Mouse (Mus musculus): ENCODE results near the gene Sptbn4. TPM values are rescaled to one million over a fixed set of nuclear protein-coding genes. Genes with fewer than 3 reads are reported as not detected.
A peak's percentile ranks its signal among the peaks of the same experiment; 100 is the strongest.
"Not testable (repeated sequence)": the region's sequence is repeated elsewhere in the genome, so short reads cannot be mapped to it uniquely, and the experiment has no call there.

Gene Sptbn4
- 0.43 and 0.71 TPM in 2 replicates for polyA plus RNA-seq (2015; fragmentation: Nextera tagmentation; extraction: Ambion mirVana)

DNA sequence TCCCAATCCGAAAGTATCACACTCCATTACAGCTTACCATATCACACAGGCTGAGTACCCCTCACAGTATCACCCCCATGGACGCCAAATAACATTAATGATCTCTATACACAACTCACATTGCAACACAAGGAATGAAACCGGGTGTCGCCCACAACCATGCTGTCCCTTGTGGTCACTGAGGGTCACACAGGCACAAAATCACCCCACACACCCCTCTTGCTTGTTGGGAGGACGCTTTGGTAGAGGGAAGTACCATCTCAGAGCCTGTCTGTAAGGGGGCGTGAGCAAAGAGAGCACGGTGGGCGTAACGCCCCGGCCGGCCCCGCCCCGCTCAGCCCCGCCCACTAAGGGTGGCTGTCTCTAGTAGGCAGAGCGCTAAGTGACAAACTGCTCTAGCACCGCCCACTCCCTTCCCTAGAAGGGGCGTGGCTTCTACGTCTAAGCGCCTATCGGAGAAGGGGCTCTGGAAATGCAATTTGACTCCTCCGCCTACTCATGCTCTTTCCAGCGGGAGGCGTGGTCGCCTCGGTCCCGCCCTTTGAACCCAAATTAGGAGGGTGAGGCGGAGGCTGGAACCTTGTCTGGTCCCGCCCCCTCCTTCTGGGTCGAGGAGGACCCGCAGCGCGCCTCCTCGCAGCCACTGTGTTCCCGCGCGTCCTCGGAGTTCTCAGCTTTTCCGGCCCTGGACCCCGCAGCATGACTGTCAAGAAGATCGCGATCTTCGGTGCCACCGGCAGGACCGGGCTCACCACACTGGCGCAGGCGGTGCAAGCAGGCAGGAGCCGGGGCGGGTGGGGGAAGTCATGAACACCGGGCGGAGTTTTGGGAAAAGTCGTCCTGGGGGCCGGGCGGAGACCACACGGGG, at the start of gene Sptbn4, which contains the start of gene Blvrb:
TSS of gene Sptbn4 (minus strand) at position 268 of the 868 bp plus-strand sequence.
TSS of gene Blvrb (plus strand) at position 560 of the 868 bp plus-strand sequence.
- Histone ChIP-seq H3K36me3 (ENCODE audit: poor library complexity, severe bottlenecking) (no peaks in the 10 kb centered on the region), H3K9ac (peak within 1 kb of the TSS; percentile 80), H3K9me3 (replicated peaks) (no peaks in the 10 kb centered on the region), H3K4me2 (peak within 1 kb of the TSS; percentile 95), H3K4me3 (peak within 1 kb of the TSS; percentile 59), H3K27ac (no peak within 1 kb of the TSS), H3K27me3 (peaks cover 31% of the 10 kb centered on the region), H3K4me1 (peaks cover 22% of the 10 kb centered on the region)
- 2% methylated on average over 54 of the region's 54 CpGs for WGBS
- peak; percentile 95 for ATAC-seq

DNA sequence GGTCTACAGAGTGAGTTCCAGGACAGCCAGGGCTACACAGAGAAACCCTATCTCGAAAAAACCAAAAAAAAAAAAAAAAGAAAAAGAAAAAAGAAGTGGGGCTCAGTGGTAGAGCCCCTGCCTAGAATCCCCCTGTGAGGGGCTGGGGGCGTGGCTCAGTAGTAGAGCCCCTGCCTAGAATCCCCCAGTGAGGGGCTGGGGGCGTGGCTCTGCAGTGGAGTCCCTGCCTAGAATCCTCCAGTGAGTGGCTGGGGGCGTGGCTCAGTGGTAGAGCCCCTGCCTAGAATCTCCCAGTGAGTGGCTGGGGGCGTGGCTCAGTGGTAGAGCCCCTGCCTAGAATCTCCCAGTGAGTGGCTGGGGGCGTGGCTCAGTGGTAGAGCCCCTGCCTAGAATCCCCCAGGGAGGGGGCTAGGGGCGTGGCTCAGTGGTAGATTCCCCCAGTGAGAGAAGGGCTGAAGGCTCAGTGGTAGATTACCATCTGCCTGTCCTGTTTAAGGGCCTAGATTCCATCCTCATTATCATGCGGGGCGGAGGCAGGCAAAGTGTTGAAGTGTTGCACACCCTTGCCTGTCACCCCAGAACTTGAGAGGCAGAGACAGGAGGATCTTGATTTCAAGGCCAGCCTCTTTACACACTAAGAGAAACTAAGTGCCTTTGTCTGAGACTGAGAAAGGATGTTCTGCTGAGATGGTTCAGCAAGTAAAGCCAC, 47.3 kb upstream of the Sptbn4 start:
- not testable (repeated sequence) for H3K4me3 ChIP-seq; ATAC-seq; H3K9ac ChIP-seq; H3K4me2 ChIP-seq; H3K9me3 ChIP-seq (replicated peaks); H3K27me3 ChIP-seq; H3K4me1 ChIP-seq; H3K36me3 ChIP-seq (ENCODE audit: poor library complexity, severe bottlenecking); H3K27ac ChIP-seq
- WGBS: 93% methylated on average over 9 of the region's 9 CpGs

DNA sequence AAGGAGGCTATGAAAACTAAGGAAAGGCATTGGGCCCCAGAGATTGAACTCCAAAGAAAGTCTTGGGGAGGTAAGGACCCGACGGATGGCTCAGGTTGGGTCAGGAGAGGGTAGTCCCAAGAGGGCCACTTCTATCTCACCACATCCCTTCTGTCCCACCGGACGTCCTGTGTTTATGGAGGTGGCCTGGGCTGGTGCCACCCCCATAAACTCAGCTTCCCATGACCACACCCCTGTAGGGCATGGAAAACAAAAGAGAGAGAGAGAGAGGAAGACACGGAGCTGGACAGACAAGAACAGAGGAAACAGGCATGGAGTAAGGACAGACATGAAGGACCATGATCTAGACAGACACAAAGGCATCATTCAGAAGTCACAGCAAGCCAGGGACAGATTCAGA, 46.0 kb upstream of the Sptbn4 start:
- H3K4me1 ChIP-seq: peaks cover 4% of the 10 kb centered on the region; the same call in 1 of the 2 replicates
- no peaks in the 10 kb centered on the region for H3K9me3 ChIP-seq (replicated peaks)
- no peak overlapping the region for H3K4me2 ChIP-seq
- WGBS: 84% methylated on average over 5 of the region's 5 CpGs
- H3K36me3 ChIP-seq (ENCODE audit: poor library complexity, severe bottlenecking): no peaks in the 10 kb centered on the region
- peaks cover 9% of the 10 kb centered on the region; the same call in 1 of the 2 replicates for H3K27me3 ChIP-seq
- no peak overlapping the region for H3K27ac ChIP-seq
- no peak for ATAC-seq
- H3K4me3 ChIP-seq: no peak overlapping the region
- H3K9ac ChIP-seq: no peak overlapping the region

DNA sequence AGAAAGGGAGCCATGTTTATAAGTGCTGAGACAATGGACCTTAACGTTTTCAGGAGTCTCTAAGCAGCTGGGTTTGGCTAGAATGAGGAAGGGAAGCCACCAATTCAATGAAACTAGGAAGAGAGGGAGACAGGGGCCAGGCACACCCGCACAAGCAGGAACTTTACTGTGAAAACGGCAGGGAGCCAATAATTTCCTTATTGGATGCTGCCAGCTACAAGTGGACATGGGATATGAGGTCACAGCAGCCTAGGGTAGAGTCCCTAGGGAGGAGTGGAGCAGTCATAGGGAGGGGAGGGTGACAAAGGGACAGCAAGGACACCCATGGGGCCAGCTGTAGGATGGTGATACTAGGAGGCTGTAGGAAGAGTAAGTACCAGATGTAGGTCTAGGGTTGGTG, 45.5 kb upstream of the Sptbn4 start:
- Histone ChIP-seq H3K4me2 (no peak overlapping the region), H3K4me3 (no peak overlapping the region), H3K9me3 (replicated peaks) (no peaks in the 10 kb centered on the region), H3K9ac (no peak overlapping the region), H3K36me3 (ENCODE audit: poor library complexity, severe bottlenecking) (no peaks in the 10 kb centered on the region), H3K4me1 (peaks cover 8% of the 10 kb centered on the region; the same call in 1 of the 2 replicates), H3K27me3 (peaks cover 9% of the 10 kb centered on the region; the same call in 1 of the 2 replicates), H3K27ac (no peak overlapping the region)
- no peak for ATAC-seq
- 86% methylated on average over 3 of the region's 3 CpGs for WGBS

DNA sequence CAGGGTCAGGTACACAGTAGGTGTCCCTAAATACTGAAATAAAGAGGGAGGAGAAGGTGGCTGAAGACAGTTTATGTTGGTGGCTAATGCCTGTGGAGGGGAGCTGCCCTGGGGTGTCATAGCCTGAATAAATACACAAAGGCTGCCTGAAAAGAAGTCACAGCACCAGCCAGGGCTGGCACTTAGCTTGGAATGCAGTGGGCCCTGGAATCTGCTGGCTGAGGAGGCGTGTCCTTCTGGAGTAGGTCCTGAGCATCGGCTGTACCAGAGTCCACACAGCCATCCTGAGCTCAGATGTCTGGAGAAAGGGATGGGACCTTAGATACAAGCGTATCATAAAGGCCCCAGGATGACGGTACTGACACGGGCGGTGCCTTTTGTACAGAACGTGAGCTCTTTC, 44.4 kb upstream of the Sptbn4 start:
- ATAC-seq: no peak
- Histone ChIP-seq H3K9me3 (replicated peaks) (no peaks in the 10 kb centered on the region), H3K27me3 (peaks cover 9% of the 10 kb centered on the region; the same call in 1 of the 2 replicates), H3K4me1 (peaks cover 14% of the 10 kb centered on the region; the same call in 1 of the 2 replicates), H3K27ac (no peak overlapping the region), H3K36me3 (ENCODE audit: poor library complexity, severe bottlenecking) (no peaks in the 10 kb centered on the region), H3K4me2 (no peak overlapping the region), H3K9ac (no peak overlapping the region), H3K4me3 (no peak overlapping the region)
- 85% methylated on average over 7 of the region's 7 CpGs for WGBS

DNA sequence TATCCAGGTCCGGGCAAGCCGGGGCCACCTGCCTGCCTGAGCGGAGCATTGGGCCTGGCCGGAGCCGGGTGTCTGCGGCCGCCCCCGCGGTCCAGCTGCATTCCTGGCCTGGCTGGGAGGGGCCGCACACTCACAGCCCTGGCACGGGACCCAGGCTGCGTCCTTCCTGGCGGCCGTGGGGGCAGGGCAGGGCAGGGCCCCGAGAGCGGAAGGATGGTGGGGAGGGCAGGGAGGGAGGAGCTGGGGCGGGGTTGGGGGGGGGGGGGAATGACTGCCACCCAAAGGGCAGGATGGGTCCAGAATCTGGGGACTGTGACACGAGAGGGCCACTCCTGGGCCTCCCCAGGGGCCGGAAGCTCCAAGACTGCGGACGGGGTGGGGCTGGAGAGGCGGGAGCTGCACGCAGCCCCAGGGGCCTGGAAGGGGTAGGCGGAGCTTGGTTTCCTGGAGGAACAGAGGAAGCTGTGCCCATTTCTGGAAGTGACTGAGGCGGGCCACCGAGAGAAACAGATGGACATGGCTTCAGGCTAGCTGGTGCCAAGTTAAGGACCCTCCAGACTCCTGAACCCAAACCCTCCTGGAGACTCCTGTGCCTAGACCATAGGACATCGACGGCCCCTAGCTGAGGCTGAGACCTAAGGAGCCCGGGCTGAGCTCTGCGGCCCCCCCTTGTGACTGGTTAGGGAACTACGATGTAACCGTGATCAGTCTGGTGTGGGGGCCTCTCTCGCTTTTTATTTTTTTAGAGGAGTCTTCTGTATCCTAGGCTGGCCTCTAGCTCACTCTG, 43.2 kb upstream of the Sptbn4 start:
- 1% methylated on average over 29 of the region's 33 CpGs for WGBS
- peak; percentile 19; the same call in 1 of the 2 replicates for ATAC-seq

DNA sequence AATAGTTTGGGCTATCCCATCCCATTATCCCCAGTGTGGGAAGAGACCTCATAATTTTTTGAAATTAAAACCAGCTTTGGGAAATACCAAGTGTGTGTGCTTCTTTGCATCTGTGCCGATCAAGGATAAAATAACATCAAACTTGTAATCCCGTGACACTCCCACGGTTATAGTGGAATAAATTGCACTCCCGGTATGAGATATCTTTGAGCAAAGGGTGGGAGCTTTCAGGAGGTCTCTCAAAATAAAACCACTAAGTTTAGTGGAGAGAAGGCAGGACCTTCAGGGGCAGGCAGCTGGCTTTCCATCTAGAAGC, 42.7 kb upstream of the Sptbn4 start:
- H3K4me3 ChIP-seq: peak overlapping the region; percentile 39
- H3K9me3 ChIP-seq (replicated peaks): no peaks in the 10 kb centered on the region
- no peak for ATAC-seq
- peak overlapping the region; percentile 63 for H3K9ac ChIP-seq
- H3K36me3 ChIP-seq (ENCODE audit: poor library complexity, severe bottlenecking): no peaks in the 10 kb centered on the region
- peaks cover 9% of the 10 kb centered on the region; the same call in 1 of the 2 replicates for H3K27me3 ChIP-seq
- 51% methylated on average over 4 of the region's 4 CpGs for WGBS
- H3K27ac ChIP-seq: peak overlapping the region; percentile 45; the same call in 1 of the 2 replicates
- peaks cover 17% of the 10 kb centered on the region; the same call in 1 of the 2 replicates for H3K4me1 ChIP-seq
- H3K4me2 ChIP-seq: peak overlapping the region; percentile 62

More for the DNA sequence above, 43.2 kb upstream of the Sptbn4 start:
- peak overlapping the region; percentile 63 for H3K9ac ChIP-seq
- H3K4me2 ChIP-seq: peak overlapping the region; percentile 62
- peak overlapping the region; percentile 39 for H3K4me3 ChIP-seq
- H3K36me3 ChIP-seq (ENCODE audit: poor library complexity, severe bottlenecking): no peaks in the 10 kb centered on the region
- H3K27ac ChIP-seq: peak overlapping the region; percentile 45; the same call in 1 of the 2 replicates
- no peaks in the 10 kb centered on the region for H3K9me3 ChIP-seq (replicated peaks)
- H3K4me1 ChIP-seq: peaks cover 17% of the 10 kb centered on the region; the same call in 1 of the 2 replicates
- H3K27me3 ChIP-seq: peaks cover 9% of the 10 kb centered on the region; the same call in 1 of the 2 replicates

DNA sequence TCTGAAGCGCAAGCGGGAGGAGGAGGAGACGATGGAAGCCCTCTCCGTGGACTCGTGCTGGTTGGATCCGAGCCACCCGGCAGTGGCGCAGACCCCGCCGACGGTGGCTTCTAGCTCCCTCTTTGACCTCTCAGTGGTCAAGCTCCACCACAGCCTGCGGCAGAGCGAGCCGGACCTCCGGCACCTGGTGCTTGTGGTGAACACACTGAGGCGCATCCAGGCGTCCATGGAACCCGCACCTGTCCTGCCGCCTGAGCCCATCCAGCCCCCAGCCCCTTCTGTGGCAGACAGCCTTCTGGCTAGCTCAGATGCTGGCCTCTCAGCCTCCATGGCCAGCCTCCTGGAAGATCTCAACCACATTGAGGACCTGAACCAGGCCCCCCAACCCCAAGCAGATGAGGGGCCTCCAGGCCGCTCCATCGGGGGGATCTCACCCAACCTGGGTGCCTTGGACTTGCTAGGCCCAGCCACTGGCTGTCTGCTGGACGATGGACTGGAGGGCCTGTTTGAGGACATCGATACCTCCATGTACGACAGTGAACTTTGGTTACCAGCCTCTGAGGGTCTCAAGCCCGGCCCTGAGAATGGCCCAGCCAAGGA, 41.9 kb upstream of the Sptbn4 start:
- 93% methylated on average over 25 of the region's 25 CpGs for WGBS
- no peak for ATAC-seq

DNA sequence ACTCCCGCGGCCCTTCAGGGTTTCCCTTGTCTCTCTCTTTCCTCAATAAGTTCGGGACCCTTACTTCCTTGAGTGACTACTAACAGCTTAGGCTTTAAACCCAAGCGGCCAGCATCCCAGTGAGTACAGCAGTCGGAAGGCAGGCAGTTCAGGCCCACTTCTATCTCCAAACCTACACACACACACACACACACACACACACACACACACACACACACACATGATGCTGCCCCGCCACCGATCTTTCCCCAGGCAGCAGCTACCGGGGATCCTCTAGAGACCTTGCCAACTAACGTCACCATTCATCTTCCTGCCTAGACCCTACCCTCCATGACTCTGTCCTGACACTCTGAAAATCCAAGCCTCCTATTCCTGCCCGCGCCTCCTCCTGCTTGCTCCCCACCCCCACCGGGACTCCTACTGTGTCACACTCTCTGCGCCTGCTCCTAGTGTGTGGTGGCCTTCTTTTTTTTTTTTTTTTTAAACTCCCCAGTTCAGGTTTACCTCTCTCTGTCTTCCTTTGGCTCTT, 40.3 kb upstream of the Sptbn4 start:
- H3K9ac ChIP-seq: peak overlapping the region; percentile 72
- H3K27me3 ChIP-seq: peaks cover 9% of the 10 kb centered on the region; the same call in 1 of the 2 replicates
- no peak for ATAC-seq
- H3K27ac ChIP-seq: no peak overlapping the region
- H3K9me3 ChIP-seq (replicated peaks): no peaks in the 10 kb centered on the region
- peak overlapping the region; percentile 76 for H3K4me3 ChIP-seq
- peak overlapping the region; percentile 66 for H3K4me2 ChIP-seq
- H3K4me1 ChIP-seq: peaks cover 17% of the 10 kb centered on the region; the same call in 1 of the 2 replicates
- 3% methylated on average over 13 of the region's 13 CpGs for WGBS
- no peaks in the 10 kb centered on the region for H3K36me3 ChIP-seq (ENCODE audit: poor library complexity, severe bottlenecking)

More for the DNA sequence above, 41.9 kb upstream of the Sptbn4 start:
- Histone ChIP-seq H3K4me2 (no peak overlapping the region), H3K27ac (no peak overlapping the region; the same call in 1 of the 2 replicates), H3K36me3 (ENCODE audit: poor library complexity, severe bottlenecking) (no peaks in the 10 kb centered on the region), H3K9ac (no peak overlapping the region), H3K27me3 (peaks cover 9% of the 10 kb centered on the region; the same call in 1 of the 2 replicates), H3K4me1 (peaks cover 17% of the 10 kb centered on the region; the same call in 1 of the 2 replicates), H3K9me3 (replicated peaks) (no peaks in the 10 kb centered on the region), H3K4me3 (no peak overlapping the region)

DNA sequence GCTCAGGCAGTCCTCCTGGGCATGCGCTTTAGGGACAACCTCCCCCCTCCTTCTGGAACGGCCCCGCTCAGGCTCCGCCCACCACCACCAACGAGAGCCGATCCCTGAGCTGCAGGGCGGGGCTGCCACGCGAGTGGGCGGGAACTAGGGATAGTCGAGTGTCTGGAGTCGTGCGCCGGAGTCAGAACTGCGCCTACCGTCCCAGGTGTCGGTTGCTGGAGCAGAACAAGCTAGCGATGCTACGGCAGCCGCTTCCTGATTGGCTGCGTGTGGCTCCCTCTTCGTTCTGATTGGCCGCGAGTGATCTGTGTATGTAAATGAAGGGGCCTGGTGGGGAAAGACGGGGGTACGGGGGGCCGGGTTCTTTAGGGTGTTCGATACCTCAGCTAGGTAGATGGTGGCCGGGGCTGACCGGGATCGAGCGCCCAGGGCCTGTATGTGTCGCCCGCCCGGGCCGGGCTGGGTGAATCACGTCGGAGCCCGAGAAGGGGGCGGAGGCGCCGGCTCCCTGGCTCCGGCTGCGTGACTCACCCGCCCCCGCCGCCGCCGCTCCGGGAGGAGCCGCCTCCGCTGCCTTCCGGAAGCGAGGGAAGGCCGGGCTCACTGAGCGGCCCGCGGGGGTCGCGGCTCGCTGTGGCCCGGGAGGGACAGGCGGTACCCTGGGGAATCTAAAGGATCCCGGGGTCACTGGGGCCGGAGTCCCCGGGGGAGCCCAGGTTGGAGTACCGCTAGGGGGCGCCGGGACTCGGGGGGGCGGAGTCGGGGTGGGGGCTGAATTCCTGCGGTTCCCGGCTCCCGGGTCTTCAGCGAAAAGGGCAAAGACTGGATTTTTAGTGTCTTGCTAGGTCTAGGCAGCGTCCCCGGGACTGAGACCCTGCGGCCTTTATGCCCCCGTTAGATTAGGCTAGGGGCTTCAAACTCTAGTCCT, 39.5 kb upstream of the Sptbn4 start, which contains the start of gene Sertad1:
TSS of gene Sertad1 (plus strand) at position 141 of the 928 bp plus-strand sequence.
- H3K9ac ChIP-seq: peak within 1 kb of the TSS; percentile 72
- H3K36me3 ChIP-seq (ENCODE audit: poor library complexity, severe bottlenecking): no peaks in the 10 kb centered on the region
- peak; percentile 99 for ATAC-seq
- WGBS: under 1% methylated on average over 70 of the region's 80 CpGs
- peak within 1 kb of the TSS; percentile 85 for H3K27ac ChIP-seq
- peaks cover 18% of the 10 kb centered on the region; the same call in 1 of the 2 replicates for H3K4me1 ChIP-seq
- H3K4me2 ChIP-seq: peak within 1 kb of the TSS; percentile 66
- no peaks in the 10 kb centered on the region for H3K9me3 ChIP-seq (replicated peaks)
- H3K4me3 ChIP-seq: peak within 1 kb of the TSS; percentile 76
- peaks cover 9% of the 10 kb centered on the region; the same call in 1 of the 2 replicates for H3K27me3 ChIP-seq

All from forebrain, embryonic 13.5 days (tissue).